Mouse (Mus musculus): ENCODE data around the gene Pfkm. TPM values are rescaled to one million over a fixed set of nuclear protein-coding genes. Genes with fewer than 3 reads are reported as not detected.

The Pfkm gene
- total RNA-seq, 2 experiments from 2014 or later, result 887 to 925 TPM

GRCm38 (mm10) chr15:98166963-98167644, 74.7 kb downstream of the Pfkm start, which contains the start of gene Ccdc184:
TSS of gene Ccdc184 (plus strand) at chr15:98167158.
- DNase-seq (ENCODE audit: low spot score), result no peak
- intact Hi-C loops (cut with DNase I), result no loop called here

- peak; percentile 35 for DNase-seq (ENCODE audit: low spot score)
- intact Hi-C loops (cut with DNase I), result no loop called here
These were observed 75.5 kb downstream of the Pfkm start for GRCm38 (mm10) chr15:98167645-98168621.

- intact Hi-C loops (cut with DNase I), result no loop called here
- no peak for DNase-seq (ENCODE audit: low spot score)
These were observed 76.2 kb downstream of the Pfkm start for GRCm38 (mm10) chr15:98168622-98169004.

GRCm38 (mm10) chr15:98170365-98170764, 78.0 kb downstream of the Pfkm start:
- intact Hi-C loops (cut with DNase I), result loop anchor here (5.0 to 10.0 kb wide), 2 partner anchors 78 to 206 kb away; partner anchors contain the start of genes Pfkm, Senp1 and Tmem106c
- DNase-seq (ENCODE audit: low spot score), result no peak

- intact Hi-C loops (cut with DNase I), result loop anchor here (5.0 to 10.0 kb wide), 2 partner anchors 79 to 206 kb away; partner anchors contain the start of genes Pfkm, Senp1 and Tmem106c
These were observed 78.5 kb downstream of the Pfkm start for GRCm38 (mm10) chr15:98170917-98171316.

GRCm38 (mm10) chr15:98172113-98172512, 79.7 kb downstream of the Pfkm start:
- intact Hi-C loops (cut with DNase I), result loop anchor here (5.0 to 10.0 kb wide), 2 partner anchors 80 to 207 kb away; partner anchors contain the start of genes Pfkm, Senp1 and Tmem106c
- DNase-seq (ENCODE audit: low spot score), result no peak

More at GRCm38 (mm10) chr15:98170917-98171316, 78.5 kb downstream of the Pfkm start:
- no peak for DNase-seq (ENCODE audit: low spot score)

GRCm38 (mm10) chr15:98173821-98174220, 81.4 kb downstream of the Pfkm start:
- no peak for DNase-seq (ENCODE audit: low spot score)

GRCm38 (mm10) chr15:98177320-98177719, 84.9 kb downstream of the Pfkm start:
- intact Hi-C loops (cut with DNase I), result loop anchor here (10.0 kb wide), 1 partner anchor 213 kb away; the partner anchor contains the start of gene Tmem106c
- DNase-seq (ENCODE audit: low spot score), result no peak

More at GRCm38 (mm10) chr15:98173821-98174220, 81.4 kb downstream of the Pfkm start:
- intact Hi-C loops (cut with DNase I), result loop anchor here (5.0 to 10.0 kb wide), 2 partner anchors 82 to 209 kb away; partner anchors contain the start of genes Pfkm, Senp1 and Tmem106c

GRCm38 (mm10) chr15:98180567-98181131, 88.3 kb downstream of the Pfkm start:
- intact Hi-C loops (cut with DNase I), result loop anchor here (2.0 kb wide), 1 partner anchor 208 kb away; no protein-coding TSS in a partner anchor
- DNase-seq (ENCODE audit: low spot score), result no peak

- peak; percentile 93 for DNase-seq (ENCODE audit: low spot score)
- intact Hi-C loops (cut with DNase I), result loop anchor here (2.0 kb wide), 1 partner anchor 208 kb away; no protein-coding TSS in a partner anchor
These were observed 88.8 kb downstream of the Pfkm start for GRCm38 (mm10) chr15:98181132-98181711.

Other genes starting within 250 kb of the Pfkm start
- gene Hdac7, start 248.1 kb upstream of the Pfkm start, total RNA-seq (2021), result 10 to 100 TPM; 30.3 to 33.0 TPM
- gene Vdr, start 182.0 kb upstream of the Pfkm start, total RNA-seq (2021), result 1 to 10 TPM; 1.5 to 2.5 TPM
- gene Tmem106c, start 128.4 kb upstream of the Pfkm start, total RNA-seq (2021), result 10 to 100 TPM; 10.9 to 15.3 TPM
- under 1 TPM; 0.36 to 0.52 TPM for gene Col2a1, start 87.9 kb upstream of the Pfkm start, total RNA-seq (2021)
- 10 to 100 TPM in 1 of 2 experiments, 1 to 10 TPM in 1; 9.9 to 10.2 TPM for gene Senp1, start 1.2 kb downstream of the Pfkm start, total RNA-seq (2021)
- 100 to 1,000 TPM; 102 to 106 TPM for gene Asb8, start 73.0 kb downstream of the Pfkm start, total RNA-seq (2021)
- under 1 TPM; 0.81 to 0.91 TPM for gene Ccdc184, start 74.6 kb downstream of the Pfkm start, total RNA-seq (2021)
- not detected for gene Olfr288, start 103.0 kb downstream of the Pfkm start, total RNA-seq (2021)
- not detected for gene Gm44579, start 128.4 kb downstream of the Pfkm start, total RNA-seq (2021)
- not detected for gene Olfr287, start 128.5 kb downstream of the Pfkm start, total RNA-seq (2021)
- gene Olfr286, start 141.9 kb downstream of the Pfkm start, total RNA-seq (2021), result not detected
- gene H1fnt, start 164.7 kb downstream of the Pfkm start, total RNA-seq (2021), result not detected
- gene Zfp641, start 203.6 kb downstream of the Pfkm start, total RNA-seq (2021), result 1 to 10 TPM; 5.3 to 6.2 TPM
- gene Olfr285, start 224.8 kb downstream of the Pfkm start, total RNA-seq (2021), result not detected
- gene Olfr284, start 248.4 kb downstream of the Pfkm start, total RNA-seq (2021), result not detected

Data from heart, postnatal 25 days (tissue).